Mouse (Mus musculus) midbrain, embryonic 14.5 days (tissue): ENCODE data around the gene Chd9. TPM values are rescaled to one million over a fixed set of nuclear protein-coding genes. Genes with fewer than 3 reads are reported as not detected.

Experiments
- ATAC-seq: fragments of 200-750 bp; cut with Nextera tagmentation; 2 replicates; pipeline ENCODE4 v1.8.0; 2017; ENCODE audit warnings: moderate number of reproducible peaks, moderate library complexity; ENCODE audit not compliant: low FRiP score, low TSS enrichment
- DNase-seq: peaks from one replicate; pipeline ENCODE4 v3.0.0-alpha.2; 2015
- H3K27ac ChIP-seq: fragments of 300-500 bp; sonication (generic); replicated peaks from 2 replicates; pipeline ENCODE4 v1.5.1; 2014; ENCODE audit warnings: mild to moderate bottlenecking, low read depth, low read length, moderate library complexity
- H3K27me3 ChIP-seq: fragments of 300-500 bp; sonication (generic); 2 replicates; pipeline ENCODE4 v1.6.1; 2014; ENCODE audit warnings: low read length, control low read depth, mixed read lengths; ENCODE audit not compliant: control insufficient read depth, insufficient read depth
- H3K36me3 ChIP-seq: fragments of 300-500 bp; sonication (generic); 2 replicates; pipeline ENCODE4 v1.6.1; 2014; ENCODE audit warnings: low read length, control low read depth; ENCODE audit not compliant: control insufficient read depth, insufficient read depth
- H3K4me1 ChIP-seq: fragments of 300-500 bp; sonication (generic); 2 replicates; pipeline ENCODE4 v1.6.1; 2014; ENCODE audit warnings: mild to moderate bottlenecking, antibody characterized with exemption, low read length, control low read depth; ENCODE audit not compliant: control insufficient read depth, insufficient read depth
- H3K4me2 ChIP-seq: fragments of 300-500 bp; sonication (generic); 2 replicates; pipeline ENCODE4 v1.6.1; 2014; ENCODE audit warnings: mild to moderate bottlenecking, low read length, moderate library complexity
- H3K4me3 ChIP-seq: fragments of 300-500 bp; sonication (generic); replicated peaks from 2 replicates; pipeline ENCODE4 v1.5.1; 2014; ENCODE audit warnings: low read depth, low read length
- H3K9ac ChIP-seq: fragments of 300-500 bp; sonication (generic); replicated peaks from 2 replicates; pipeline ENCODE4 v1.6.1; 2014; ENCODE audit warnings: mild to moderate bottlenecking, low read length, moderate library complexity
- H3K9me3 ChIP-seq: fragments of 300-500 bp; sonication (generic); 2 replicates; pipeline ENCODE4 v1.6.1; 2016; ENCODE audit warnings: low read length, control low read depth, mixed read lengths; ENCODE audit not compliant: control insufficient read depth
- WGBS: fragments of 180-500 bp; shearing (Covaris S2); extraction: QIAGEN DNeasy Blood & Tissue Kit; methylation state at CpG from one replicate; pipeline ENCODE4 v1.1.7; 2014; 5-methylcytosine and 5-hydroxymethylcytosine counted together
- polyA plus RNA-seq: library from polyadenylated mRNA; unstranded; fragments of >200 nt; fragmentation: Nextera tagmentation; extraction: Ambion mirVana; gene quantifications from 2 replicates; pipeline ENCODE4 v1.2.1, GENCODE M21; 2014

Gene Chd9
- polyA plus RNA-seq, 1 experiment from 2014 or later = 90.8 TPM

- 32% methylated on average over 5 of the region's 5 CpGs for WGBS
- Histone ChIP-seq H3K9ac (no peak overlapping the region), H3K4me2 (no peak overlapping the region), H3K36me3 (no peaks in the 10 kb centered on the region), H3K27me3 (no peaks in the 10 kb centered on the region), H3K27ac (no peak overlapping the region), H3K9me3 (no peaks in the 10 kb centered on the region), H3K4me3 (no peak overlapping the region), H3K4me1 (peaks cover 13% of the 10 kb centered on the region)
- DNase-seq = no peak
- no peak for ATAC-seq
Measured at GRCm38 (mm10) chr8:90832576-90833289, 4.6 kb downstream of the Chd9 start.

- Histone ChIP-seq H3K9ac (no peak overlapping the region), H3K4me3 (no peak overlapping the region), H3K27ac (no peak overlapping the region), H3K4me2 (no peak overlapping the region), H3K27me3 (no peaks in the 10 kb centered on the region), H3K36me3 (no peaks in the 10 kb centered on the region), H3K4me1 (0 out of 2 replicates have a peak, but pooled peaks cover 5% of the 10 kb centered on the region), H3K9me3 (no peaks in the 10 kb centered on the region)
- WGBS = 82% methylated on average over 6 of the region's 6 CpGs
- ATAC-seq (no peak), DNase-seq (no peak)
Measured at GRCm38 (mm10) chr8:90833628-90834320, 5.6 kb downstream of the Chd9 start.

GRCm38 (mm10) chr8:90834321-90834672 lies 6.1 kb downstream of the Chd9 start:
- no peak for DNase-seq
- no peak overlapping the region for H3K9ac ChIP-seq
- H3K36me3 ChIP-seq = no peaks in the 10 kb centered on the region
- H3K4me2 ChIP-seq = no peak overlapping the region
- H3K27ac ChIP-seq = no peak overlapping the region
- ATAC-seq = no peak
- H3K4me3 ChIP-seq = no peak overlapping the region
- WGBS = 94% methylated on average over 3 of the region's 3 CpGs
- no peaks in the 10 kb centered on the region for H3K9me3 ChIP-seq
- 0 out of 2 replicates have a peak, but pooled peaks cover 2% of the 10 kb centered on the region for H3K4me1 ChIP-seq
- H3K27me3 ChIP-seq = no peaks in the 10 kb centered on the region

- Histone ChIP-seq H3K4me3 (no peak overlapping the region), H3K27me3 (no peaks in the 10 kb centered on the region), H3K27ac (no peak overlapping the region), H3K9ac (no peak overlapping the region), H3K4me1 (no peaks in the 10 kb centered on the region), H3K36me3 (no peaks in the 10 kb centered on the region), H3K4me2 (no peak overlapping the region), H3K9me3 (no peaks in the 10 kb centered on the region)
- ATAC-seq (no peak), DNase-seq (no peak)
- WGBS = 90% methylated on average over 6 of the region's 6 CpGs
Measured at GRCm38 (mm10) chr8:90837440-90837839, 9.3 kb downstream of the Chd9 start.

- Histone ChIP-seq H3K9ac (no peak overlapping the region), H3K27ac (no peak overlapping the region), H3K4me1 (no peaks in the 10 kb centered on the region), H3K4me3 (no peak overlapping the region), H3K36me3 (no peaks in the 10 kb centered on the region), H3K4me2 (no peak overlapping the region), H3K9me3 (no peaks in the 10 kb centered on the region), H3K27me3 (no peaks in the 10 kb centered on the region)
- ATAC-seq = no peak
- WGBS = 85% methylated on average over 11 of the region's 11 CpGs
- no peak for DNase-seq
Measured at GRCm38 (mm10) chr8:90839725-90840714, 11.9 kb downstream of the Chd9 start.

- ATAC-seq = no peak
Measured at GRCm38 (mm10) chr8:90841321-90841720, 13.2 kb downstream of the Chd9 start.

GRCm38 (mm10) chr8:90843127-90843526 lies 15.0 kb downstream of the Chd9 start:
- Histone ChIP-seq H3K9me3 (no peaks in the 10 kb centered on the region), H3K36me3 (no peaks in the 10 kb centered on the region), H3K4me3 (no peak overlapping the region), H3K27me3 (no peaks in the 10 kb centered on the region), H3K4me2 (no peak overlapping the region), H3K4me1 (no peaks in the 10 kb centered on the region), H3K27ac (no peak overlapping the region), H3K9ac (no peak overlapping the region)
- WGBS = 85% methylated on average over 6 of the region's 6 CpGs
- DNase-seq (no peak), ATAC-seq (no peak)

More at GRCm38 (mm10) chr8:90841321-90841720, 13.2 kb downstream of the Chd9 start:
- Histone ChIP-seq H3K4me3 (no peak overlapping the region), H3K9ac (no peak overlapping the region), H3K27ac (no peak overlapping the region), H3K27me3 (no peaks in the 10 kb centered on the region), H3K4me1 (no peaks in the 10 kb centered on the region), H3K4me2 (no peak overlapping the region), H3K36me3 (no peaks in the 10 kb centered on the region), H3K9me3 (no peaks in the 10 kb centered on the region)
- DNase-seq = no peak
- WGBS = 63% methylated on average over 13 of the region's 13 CpGs

- ATAC-seq (no peak), DNase-seq (no peak)
- H3K27me3 ChIP-seq = no peaks in the 10 kb centered on the region
- H3K9ac ChIP-seq = no peak overlapping the region
- no peak overlapping the region for H3K4me3 ChIP-seq
- H3K4me2 ChIP-seq = no peak overlapping the region
- peaks cover 3% of the 10 kb centered on the region; the same call in 1 of the 2 replicates for H3K4me1 ChIP-seq
- WGBS = 79% methylated on average over 9 of the region's 9 CpGs
- no peaks in the 10 kb centered on the region for H3K9me3 ChIP-seq
- H3K27ac ChIP-seq = no peak overlapping the region
- no peaks in the 10 kb centered on the region for H3K36me3 ChIP-seq
Measured at GRCm38 (mm10) chr8:90844179-90844967, 16.2 kb downstream of the Chd9 start.
